Mouse (Mus musculus) neutrophil, adult 5-6 weeks (primary cell): Measurements from ENCODE around the gene Nlrx1. TPM values are rescaled to one million over a fixed set of nuclear protein-coding genes. Genes with fewer than 3 reads are reported as not detected.
"Not testable (repeated sequence)": the region's sequence is repeated elsewhere in the genome, so short reads cannot be mapped to it uniquely, and the experiment has no call there.

ENCODE experiments used
- ATAC-seq: fragments of 151-379, 151-347 bp; 2 replicates; pipeline ENCODE4 v1.8.0; 2017; ENCODE audit warnings: mild to moderate bottlenecking, moderate TSS enrichment; ENCODE audit not compliant: insufficient number of reproducible peaks, poor library complexity, low FRiP score, severe bottlenecking; ENCODE audit errors: extremely low read depth
- total RNA-seq: library from RNA; stranded (forward); fragments of 200-1000 nt; gene quantifications from 2 replicates; pipeline ENCODE4 v1.2.3, GENCODE M21; 2017

Gene Nlrx1
- total RNA-seq = 10.3 and 12.6 TPM in 2 replicates

DNA sequence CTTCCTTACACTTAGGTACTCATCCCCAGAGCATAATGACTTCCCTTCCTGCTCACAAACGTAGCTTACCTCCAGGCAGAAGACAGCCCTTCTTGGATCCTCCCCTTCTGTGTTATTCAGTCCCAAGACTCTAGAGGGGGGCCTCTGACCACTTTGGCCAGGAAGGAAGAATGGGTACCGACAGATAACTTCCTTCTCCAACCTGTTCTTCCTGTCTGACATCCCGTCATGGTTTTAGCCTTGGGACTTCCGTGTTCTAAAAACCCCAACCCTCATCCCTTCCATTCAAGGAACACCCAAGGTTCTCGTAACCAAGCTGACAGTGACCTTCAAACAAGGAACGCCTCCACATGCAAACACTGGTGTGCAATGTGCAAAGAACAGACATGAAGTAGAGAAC is at the start of gene Nlrx1:
TSS of gene Nlrx1 (minus strand) at position 168 of the 400 bp plus-strand sequence.
- peak; percentile 25; the same call in 1 of the 2 replicates for ATAC-seq

DNA sequence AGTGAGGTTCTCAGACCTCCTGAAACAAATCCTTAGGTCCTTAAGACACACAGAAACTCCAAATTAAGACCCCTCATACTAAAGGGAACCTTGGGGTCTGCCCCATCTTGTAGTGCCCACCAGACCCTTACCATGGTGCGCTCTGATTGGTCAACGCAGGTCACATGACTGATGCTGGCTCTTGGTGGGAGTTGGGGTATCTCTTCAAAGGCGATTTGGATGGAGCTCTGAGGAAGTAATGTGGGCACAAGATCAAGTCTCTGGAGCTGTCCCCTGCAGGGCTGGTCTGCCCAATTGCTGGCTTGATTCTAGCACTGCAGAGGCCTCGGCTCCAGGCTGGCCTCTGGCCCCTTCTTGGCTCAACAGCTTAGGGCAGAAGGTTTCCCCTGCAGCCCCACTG is 49.1 kb upstream of the Nlrx1 start:
- no peak for ATAC-seq

- no peak for ATAC-seq
These were observed 46.5 kb upstream of the Nlrx1 start for GRCm38 (mm10) chr9:44314910-44315309.

GRCm38 (mm10) chr9:44314257-44314547 is 45.8 kb upstream of the Nlrx1 start:
- no peak for ATAC-seq

- ATAC-seq = no peak
These were observed 45.3 kb upstream of the Nlrx1 start for GRCm38 (mm10) chr9:44313476-44314256.

DNA sequence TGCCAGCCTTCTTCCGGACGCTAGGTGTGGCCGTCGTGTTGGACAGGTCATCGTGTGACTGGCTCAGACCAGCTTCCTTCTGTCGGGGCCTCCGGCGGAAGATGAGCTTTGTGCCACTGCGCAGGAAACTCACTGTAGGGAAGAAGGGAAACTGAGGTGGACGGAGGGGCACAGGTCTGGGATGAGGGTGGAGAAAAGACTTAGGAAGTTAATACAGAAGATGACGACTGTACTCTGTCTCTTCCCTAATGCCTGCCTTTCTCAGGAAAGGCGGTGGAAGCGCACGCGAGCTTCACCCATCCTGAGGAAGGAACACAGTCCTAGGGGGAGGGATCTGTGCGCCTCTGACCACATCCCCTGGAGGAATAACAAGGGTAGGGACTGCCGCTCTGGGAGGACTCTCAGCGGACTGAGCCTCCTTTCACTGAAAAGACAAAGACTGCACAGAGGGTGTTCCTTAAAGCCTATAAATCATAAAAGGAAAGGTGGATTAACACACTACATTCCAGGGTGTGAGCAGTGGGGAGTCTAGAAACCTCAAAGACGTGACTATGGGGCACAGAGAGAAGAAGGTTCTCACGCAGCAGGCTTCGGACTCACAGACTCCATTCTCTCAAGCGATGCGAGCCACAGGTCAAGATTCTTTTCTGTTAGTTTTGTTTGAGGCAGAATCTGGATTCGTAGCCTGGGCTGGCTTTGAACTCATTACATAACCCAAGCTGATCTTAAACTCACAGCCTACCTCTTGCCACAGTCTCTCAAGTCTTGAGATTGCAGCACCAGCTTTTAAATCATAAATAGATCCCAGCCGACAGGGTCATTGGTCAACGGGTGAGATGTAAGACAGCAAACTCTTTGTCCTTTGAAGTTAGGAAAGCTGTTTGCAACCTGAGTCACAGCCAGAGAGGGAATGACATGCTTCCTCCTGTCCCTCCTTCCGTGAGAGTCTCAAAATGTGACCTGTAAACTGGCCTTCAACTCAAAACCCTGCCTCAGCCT is 43.0 kb upstream of the Nlrx1 start:
- ATAC-seq = no peak

- ATAC-seq = no peak
These were observed 42.3 kb upstream of the Nlrx1 start for GRCm38 (mm10) chr9:44310750-44311135.

DNA sequence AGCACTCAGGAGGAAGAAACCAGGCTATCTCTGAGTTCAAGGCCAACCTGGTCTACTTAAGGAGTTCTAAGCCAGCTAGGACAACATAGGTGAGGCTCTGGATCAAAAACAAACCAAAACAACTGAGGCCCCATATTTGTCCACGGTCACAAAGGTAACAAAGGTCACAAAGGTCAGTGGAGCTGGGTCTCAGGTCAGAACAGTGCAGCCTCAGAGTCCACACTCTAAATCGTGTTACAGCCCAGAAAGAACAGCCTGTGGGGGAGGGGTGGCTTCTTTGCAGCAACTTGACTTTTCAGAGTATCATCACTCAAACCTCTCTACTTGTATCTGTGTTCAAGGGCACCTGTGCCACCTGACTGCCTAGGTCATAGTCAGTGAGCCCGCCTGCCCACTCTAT is 41.4 kb upstream of the Nlrx1 start:
- no peak for ATAC-seq

GRCm38 (mm10) chr9:44307248-44307647 is 38.8 kb upstream of the Nlrx1 start:
- no peak for ATAC-seq

DNA sequence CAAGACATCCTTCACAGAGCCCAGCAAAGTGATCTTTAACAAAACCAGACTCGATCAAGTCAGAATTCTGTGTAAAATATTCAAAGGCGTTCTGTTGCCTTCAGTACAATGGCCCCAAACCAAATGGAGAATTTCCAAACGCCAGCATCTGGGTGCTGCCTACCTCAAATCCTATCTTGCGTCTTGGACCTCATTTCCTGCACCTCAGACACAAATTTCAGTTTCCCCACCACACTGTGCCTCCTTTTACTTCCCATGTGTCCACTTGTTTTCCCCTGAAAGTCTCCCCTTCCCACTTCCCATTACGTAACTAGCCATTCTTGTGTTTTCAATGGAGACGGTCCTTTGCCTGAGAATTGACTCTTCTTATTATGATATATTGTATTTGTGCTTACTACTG is 38.1 kb upstream of the Nlrx1 start:
- no peak for ATAC-seq

GRCm38 (mm10) chr9:44305466-44306079 is 37.2 kb upstream of the Nlrx1 start, which contains the start of gene Hinfp:
TSS of gene Hinfp (minus strand) at chr9:44305671.
- peak; percentile 96 for ATAC-seq

GRCm38 (mm10) chr9:44300001-44300400 is 31.6 kb upstream of the Nlrx1 start:
- ATAC-seq = not testable (repeated sequence)

GRCm38 (mm10) chr9:44292490-44292889 is 24.1 kb upstream of the Nlrx1 start:
- ATAC-seq = no peak

- ATAC-seq = no peak
These were observed 20.5 kb upstream of the Nlrx1 start for GRCm38 (mm10) chr9:44288959-44289291.

- no peak for ATAC-seq
These were observed 19.9 kb upstream of the Nlrx1 start, which contains the start of gene Abcg4 for GRCm38 (mm10) chr9:44288076-44288958. TSS of gene Abcg4 (minus strand) at chr9:44288615.

DNA sequence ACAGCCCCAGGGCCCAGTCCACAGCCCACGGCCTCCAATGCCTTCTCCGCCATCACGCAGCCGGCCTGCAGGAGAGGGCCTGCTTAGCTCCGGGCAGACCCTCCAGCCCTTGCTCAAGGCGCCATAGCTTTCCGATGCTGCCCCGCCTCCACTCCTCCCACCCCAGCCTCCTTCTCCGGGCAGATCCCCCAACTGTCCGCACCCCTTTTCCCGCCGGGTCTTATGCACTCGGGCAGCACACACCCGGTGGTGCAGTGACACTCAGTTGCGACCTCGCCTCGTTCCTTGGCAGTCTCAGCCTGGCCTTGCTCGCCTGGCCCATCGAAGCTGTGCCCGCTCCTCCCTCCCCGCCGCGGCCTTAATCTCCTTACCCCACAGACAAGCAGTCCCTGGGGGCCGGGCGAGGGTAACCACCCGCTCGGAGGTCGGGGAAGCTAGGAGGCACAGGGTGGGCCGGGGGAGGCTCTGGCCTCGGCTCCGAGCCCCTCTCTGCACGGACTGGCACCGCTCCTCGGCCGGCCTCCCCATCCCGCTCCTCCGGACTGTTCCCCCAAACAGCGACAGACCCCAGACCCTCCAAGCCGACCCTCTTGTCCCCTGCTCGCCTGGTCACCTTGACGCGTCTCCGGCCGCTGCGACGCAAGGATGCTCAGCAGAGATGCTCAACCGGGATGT is 19.1 kb upstream of the Nlrx1 start:
- ATAC-seq = no peak

- ATAC-seq = 0 out of 2 replicates have a peak, but pooled peaks have one; percentile 6
These were observed 18.6 kb upstream of the Nlrx1 start for GRCm38 (mm10) chr9:44287003-44287400.

DNA sequence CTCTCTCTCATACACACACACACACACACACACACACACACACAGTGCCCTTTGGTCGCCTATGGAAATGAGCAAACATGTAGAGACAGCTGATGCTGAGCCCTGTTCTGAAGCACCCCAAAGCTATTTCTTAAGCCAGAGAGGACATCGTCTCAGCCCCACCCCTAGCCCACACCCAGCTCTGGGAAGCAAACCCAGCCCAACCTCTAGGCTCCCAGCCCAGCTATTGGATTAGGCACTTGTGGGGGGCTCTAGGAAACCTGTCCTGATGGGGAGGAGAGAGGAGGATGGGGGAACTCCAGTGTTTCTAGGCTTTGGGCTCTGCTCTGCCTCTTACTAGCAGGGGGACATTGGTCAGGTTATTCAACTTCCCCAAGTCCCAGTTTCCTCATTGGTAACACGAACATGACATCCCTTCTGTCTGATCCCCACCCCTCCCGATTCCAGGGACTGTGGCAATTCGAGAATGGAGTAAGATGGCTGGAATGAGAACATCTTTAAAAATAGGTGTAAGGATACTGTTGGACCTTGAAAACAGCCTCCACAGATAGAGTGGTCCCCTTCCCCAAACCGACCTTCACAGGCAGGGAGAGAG is 18.0 kb upstream of the Nlrx1 start:
- ATAC-seq = no peak
